Mouse (Mus musculus) heart, embryonic 14.5 days (tissue): ENCODE measurements around the gene Cdc42bpg. TPM values are rescaled to one million over a fixed set of nuclear protein-coding genes. Genes with fewer than 3 reads are reported as not detected.

Experiments used
- ATAC-seq: fragments of 200-750 bp; cut with Nextera tagmentation; 2 replicates; pipeline ENCODE4 v1.8.0; 2017; ENCODE audit warnings: low read depth, moderate TSS enrichment; ENCODE audit not compliant: insufficient number of reproducible peaks, insufficient read depth, low FRiP score
- H3K27ac ChIP-seq, 2 experiments: fragments of 200-500 bp in 1 of 2; fragments of 300-500 bp in 1 of 2; sonication (generic) in 1 of 2; replicated peaks in 1 of 2; 2 replicates each; pipeline ENCODE4 v1.5.1; 2012 to 2014; ENCODE audit warnings: low read depth in 2 of 2, low read length in 2 of 2, control low read depth in 1 of 2, mild to moderate bottlenecking in 1 of 2, mixed read lengths in 1 of 2; ENCODE audit not compliant: control insufficient read depth in 1 of 2, insufficient read depth in 1 of 2
- H3K27me3 ChIP-seq: fragments of 300-500 bp; sonication (generic); 2 replicates; pipeline ENCODE4 v1.6.1; 2014; ENCODE audit warnings: mild to moderate bottlenecking, low read length, control low read depth; ENCODE audit not compliant: control insufficient read depth, insufficient read depth
- H3K36me3 ChIP-seq: fragments of 300-500 bp; sonication (generic); 2 replicates; pipeline ENCODE4 v1.6.1; 2014; ENCODE audit warnings: mild to moderate bottlenecking, control low read depth, low read length, mixed read lengths; ENCODE audit not compliant: control insufficient read depth, insufficient read depth
- H3K4me1 ChIP-seq, 2 experiments: fragments of 200-500 bp in 1 of 2; fragments of 300-500 bp in 1 of 2; sonication (generic) in 1 of 2; 2 replicates each; pipeline ENCODE4 v1.6.1; 2012 to 2014; ENCODE audit warnings: low read length in 2 of 2, control low read depth in 1 of 2, mixed read lengths in 1 of 2; ENCODE audit not compliant: control insufficient read depth in 2 of 2, insufficient read depth in 2 of 2
- H3K4me2 ChIP-seq: fragments of 300-500 bp; sonication (generic); 2 replicates; pipeline ENCODE4 v1.6.1; 2014; ENCODE audit warnings: mild to moderate bottlenecking, low read length
- H3K4me3 ChIP-seq, 2 experiments: fragments of 200-500 bp in 1 of 2; fragments of 300-500 bp in 1 of 2; sonication (generic) in 1 of 2; 2 replicates each; pipeline ENCODE4 v1.5.1; 2012 to 2014; ENCODE audit warnings: low read length in 2 of 2, mild to moderate bottlenecking in 2 of 2, control low read depth in 1 of 2, low read depth in 1 of 2, moderate library complexity in 1 of 2; ENCODE audit not compliant: control insufficient read depth in 1 of 2, insufficient read depth in 1 of 2
- H3K9ac ChIP-seq: fragments of 300-500 bp; sonication (generic); 2 replicates; pipeline ENCODE4 v1.6.1; 2014; ENCODE audit warnings: mild to moderate bottlenecking, low read length
- H3K9me3 ChIP-seq: fragments of 300-500 bp; sonication (generic); 2 replicates; pipeline ENCODE4 v1.6.1; 2016; ENCODE audit warnings: low read length, control low read depth; ENCODE audit not compliant: control insufficient read depth
- WGBS: fragments of 180-500 bp; shearing (Covaris S2); extraction: QIAGEN DNeasy Blood & Tissue Kit; methylation state at CpG from one replicate; pipeline ENCODE4 v1.1.7; 2014; 5-methylcytosine and 5-hydroxymethylcytosine counted together
- polyA plus RNA-seq: library from polyadenylated mRNA; unstranded; fragments of >200 nt; fragmentation: Nextera tagmentation; extraction: Ambion mirVana; gene quantifications from 2 replicates; pipeline ENCODE4 v1.2.1, GENCODE M21; 2014

Gene Cdc42bpg
- polyA plus RNA-seq, 1 experiment from 2014 or later, result 0.78 TPM

DNA sequence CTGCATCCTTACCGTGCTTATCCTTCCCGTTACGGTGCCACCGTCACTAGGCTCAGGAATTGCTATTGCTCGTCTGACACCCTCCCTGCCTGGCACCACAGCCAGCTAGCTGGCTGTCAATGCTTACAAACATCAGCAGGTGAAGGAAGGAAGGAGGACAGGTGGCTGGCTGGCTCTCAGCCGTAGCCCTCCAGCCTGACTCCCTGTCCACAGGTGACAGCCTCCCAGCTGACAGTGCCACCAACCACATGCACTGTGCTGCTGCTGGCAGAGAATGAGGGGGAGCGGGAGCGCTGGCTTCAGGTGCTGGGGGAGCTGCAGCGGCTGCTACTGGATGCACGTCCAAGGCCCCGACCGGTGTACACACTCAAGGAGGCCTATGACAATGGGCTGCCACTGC, 11.9 kb downstream of the Cdc42bpg start:
- no peaks in the 10 kb centered on the region for H3K9me3 ChIP-seq
- peaks cover 72% of the 10 kb centered on the region for H3K36me3 ChIP-seq
- H3K27me3 ChIP-seq, result no peaks in the 10 kb centered on the region
- H3K9ac ChIP-seq, result no peak overlapping the region
- peaks cover 10 to 14% of the 10 kb centered on the region in 2 experiments for H3K4me1 ChIP-seq
- H3K27ac ChIP-seq, result no peak overlapping the region
- H3K4me2 ChIP-seq, result no peak overlapping the region
- ATAC-seq, result no peak
- 86% methylated on average over 12 of the region's 12 CpGs for WGBS
- H3K4me3 ChIP-seq, result no peak overlapping the region

DNA sequence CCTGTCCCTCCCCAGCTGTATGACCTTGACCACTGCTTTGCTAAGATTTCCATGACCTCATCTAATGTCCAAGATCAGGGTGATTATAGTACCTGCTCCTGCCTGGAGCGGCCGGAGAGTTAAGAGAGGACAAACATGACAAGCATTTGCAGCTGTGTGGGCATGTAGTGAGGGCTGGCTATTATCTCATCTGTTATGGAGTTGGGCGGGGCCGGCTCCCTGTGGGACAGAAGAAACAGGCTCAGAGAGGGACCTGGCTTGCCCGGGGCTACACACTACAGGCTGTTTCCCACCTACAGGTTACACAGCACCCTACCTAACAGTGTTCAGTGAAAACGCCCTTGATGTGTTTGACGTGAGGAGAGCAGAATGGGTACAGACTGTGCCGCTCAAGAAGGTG, 15.1 kb downstream of the Cdc42bpg start:
- H3K9me3 ChIP-seq, result no peaks in the 10 kb centered on the region
- peak overlapping the region in 1 of 2 experiments; percentile 41; a peak in 1 of 4 replicates for H3K27ac ChIP-seq
- H3K4me3 ChIP-seq, result no peak overlapping the region
- 46% methylated on average over 8 of the region's 8 CpGs for WGBS
- H3K27me3 ChIP-seq, result no peaks in the 10 kb centered on the region
- peaks cover 10 to 14% of the 10 kb centered on the region in 2 experiments for H3K4me1 ChIP-seq
- no peak overlapping the region for H3K4me2 ChIP-seq
- no peak for ATAC-seq
- H3K36me3 ChIP-seq, result peaks cover 50% of the 10 kb centered on the region
- H3K9ac ChIP-seq, result peak overlapping the region; percentile 38; the same call in 1 of the 2 replicates

DNA sequence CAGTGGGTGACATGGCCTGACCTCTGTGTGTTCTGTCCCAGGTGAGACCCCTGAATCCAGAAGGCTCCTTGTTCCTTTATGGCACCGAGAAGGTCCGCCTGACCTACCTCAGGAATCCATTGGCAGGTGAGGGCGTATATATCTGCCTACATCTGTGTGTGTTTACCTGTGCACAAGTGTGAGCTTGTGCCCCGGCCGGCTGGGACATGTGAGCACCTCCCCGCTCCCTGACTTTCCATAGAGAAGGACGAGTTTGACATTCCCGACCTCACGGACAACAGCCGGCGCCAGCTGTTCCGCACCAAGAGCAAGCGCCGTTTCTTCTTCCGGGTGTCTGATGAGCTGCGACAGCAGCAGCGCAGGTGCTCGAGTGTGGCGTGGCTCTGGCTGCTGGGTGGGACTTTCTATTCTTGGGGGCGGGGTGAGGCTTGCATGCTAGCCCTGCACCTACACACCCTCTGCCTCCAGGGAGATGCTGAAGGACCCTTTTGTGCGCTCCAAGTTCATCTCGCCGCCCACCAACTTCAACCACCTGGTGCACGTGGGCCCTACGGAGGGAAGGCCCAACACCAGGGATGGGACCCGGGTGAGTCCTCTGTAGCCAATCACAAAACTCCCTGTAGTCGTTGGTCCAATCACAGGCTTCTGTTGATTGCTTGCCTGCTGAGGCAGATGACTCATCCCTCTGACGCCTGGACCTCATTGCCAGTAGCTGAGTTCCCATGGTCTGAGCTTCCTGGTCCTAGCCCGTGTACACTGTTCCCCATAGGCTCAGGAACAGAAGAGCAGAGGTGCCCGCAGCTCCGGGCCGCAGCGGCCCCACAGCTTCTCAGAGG, 15.7 kb downstream of the Cdc42bpg start:
- peaks cover 43% of the 10 kb centered on the region for H3K36me3 ChIP-seq
- ATAC-seq, result no peak
- H3K9ac ChIP-seq, result 0 out of 2 replicates have a peak overlapping the region, but pooled peaks have one; percentile 38
- no peaks in the 10 kb centered on the region for H3K9me3 ChIP-seq
- WGBS, result 70% methylated on average over 33 of the region's 33 CpGs
- H3K27ac ChIP-seq, result peak overlapping the region in 1 of 2 experiments; percentile 41; a peak in 1 of 4 replicates
- no peak overlapping the region for H3K4me2 ChIP-seq
- H3K4me1 ChIP-seq, result peaks cover 10 to 14% of the 10 kb centered on the region in 2 experiments
- H3K27me3 ChIP-seq, result no peaks in the 10 kb centered on the region
- no peak overlapping the region for H3K4me3 ChIP-seq

DNA sequence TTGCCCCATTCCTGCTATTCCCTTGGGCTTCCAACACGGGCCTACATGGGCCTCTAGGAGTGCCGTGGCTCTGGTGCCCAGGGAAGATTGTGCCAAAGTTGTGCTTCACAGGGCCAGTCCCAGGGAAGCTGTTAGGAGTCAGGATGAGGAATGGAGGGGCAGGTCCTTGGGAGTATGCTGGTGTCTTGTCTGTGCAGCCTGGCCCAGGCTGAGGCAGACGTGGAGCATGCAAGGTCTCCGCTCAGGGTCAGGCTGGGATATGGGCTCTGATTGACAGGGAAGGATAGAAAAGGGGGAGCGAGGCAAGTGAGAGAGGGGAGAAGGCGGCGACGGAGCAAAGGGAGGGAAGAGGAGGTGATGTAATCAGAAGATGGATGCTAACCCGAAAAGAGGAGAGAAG, 18.5 kb downstream of the Cdc42bpg start:
- Histone ChIP-seq H3K27ac (no peak overlapping the region), H3K9ac (no peak overlapping the region), H3K4me1 (peaks cover 10 to 14% of the 10 kb centered on the region in 2 experiments), H3K36me3 (peaks cover 16% of the 10 kb centered on the region), H3K4me2 (no peak overlapping the region), H3K4me3 (no peak overlapping the region), H3K27me3 (no peaks in the 10 kb centered on the region), H3K9me3 (no peaks in the 10 kb centered on the region)
- no peak for ATAC-seq
- WGBS, result 78% methylated on average over 9 of the region's 9 CpGs

DNA sequence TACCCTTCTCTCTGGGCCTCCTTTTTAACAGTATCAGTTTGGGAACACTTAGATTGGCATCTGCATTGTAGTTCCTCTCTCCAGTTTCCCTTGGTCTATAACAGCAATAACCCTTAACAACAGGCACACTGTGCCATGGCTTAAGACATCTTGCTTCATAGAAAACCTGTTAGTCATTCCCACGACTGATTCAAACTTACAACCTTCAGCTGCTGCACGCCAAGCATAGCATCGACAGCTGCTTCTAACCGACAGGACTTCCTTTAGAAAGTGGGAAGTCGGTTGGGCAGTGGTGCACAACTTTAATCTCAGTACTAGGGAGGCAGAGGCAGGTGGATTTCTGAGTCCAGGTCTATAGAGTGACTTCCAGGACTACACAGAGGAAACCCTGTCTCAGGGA, 24.9 kb downstream of the Cdc42bpg start:
- H3K9me3 ChIP-seq, result no peaks in the 10 kb centered on the region
- H3K9ac ChIP-seq, result peak overlapping the region; percentile 67
- WGBS, result 46% methylated on average over 5 of the region's 5 CpGs

DNA sequence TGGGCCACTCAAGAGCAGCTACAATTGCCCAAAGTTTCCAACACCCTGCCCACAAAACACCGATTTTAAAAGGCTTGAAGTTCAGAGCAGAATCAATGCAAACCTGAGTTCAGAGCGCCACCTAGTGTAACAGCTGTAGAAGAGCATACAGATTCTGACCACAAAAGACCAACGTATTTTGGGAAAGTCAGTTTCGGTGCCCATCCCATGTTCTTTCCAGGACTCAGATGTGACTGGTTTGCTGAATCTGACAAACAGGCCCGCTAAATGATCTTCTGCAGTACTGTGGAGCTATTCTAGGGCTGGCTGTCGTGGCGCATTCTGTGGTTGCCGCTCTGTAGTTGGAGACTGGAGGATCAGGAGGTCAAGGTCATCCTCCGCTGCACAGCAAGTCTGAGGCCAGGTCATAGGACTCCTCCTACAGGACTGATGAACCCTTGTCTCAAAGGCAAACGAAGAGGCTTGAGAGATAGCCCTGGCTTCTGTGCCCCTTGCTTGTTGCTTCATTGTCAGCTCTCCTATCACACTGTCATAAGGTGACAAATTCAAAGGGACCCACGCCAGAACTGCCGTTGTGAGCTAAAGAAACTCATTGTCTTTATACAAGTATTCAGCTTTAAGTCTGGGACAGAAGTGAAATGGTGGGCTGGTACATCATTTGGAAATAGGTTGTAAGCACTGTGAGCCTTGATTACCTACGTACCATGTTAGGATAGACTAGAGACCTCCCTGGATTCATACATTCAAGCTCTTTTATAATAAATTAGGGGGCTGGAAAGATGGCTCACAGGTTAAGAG, 25.7 kb downstream of the Cdc42bpg start:
- peak overlapping the region in 1 of 2 experiments; percentile 22; a peak in 2 of 4 replicates for H3K4me3 ChIP-seq

More for the DNA sequence above, 24.9 kb downstream of the Cdc42bpg start:
- Histone ChIP-seq H3K4me1 (peaks cover 11 to 14% of the 10 kb centered on the region in 2 experiments), H3K4me2 (peak overlapping the region; percentile 56), H3K36me3 (no peaks in the 10 kb centered on the region), H3K4me3 (peak overlapping the region in 1 of 2 experiments; percentile 22; a peak in 1 of 4 replicates), H3K27ac (no peak overlapping the region), H3K27me3 (no peaks in the 10 kb centered on the region)
- no peak for ATAC-seq

DNA sequence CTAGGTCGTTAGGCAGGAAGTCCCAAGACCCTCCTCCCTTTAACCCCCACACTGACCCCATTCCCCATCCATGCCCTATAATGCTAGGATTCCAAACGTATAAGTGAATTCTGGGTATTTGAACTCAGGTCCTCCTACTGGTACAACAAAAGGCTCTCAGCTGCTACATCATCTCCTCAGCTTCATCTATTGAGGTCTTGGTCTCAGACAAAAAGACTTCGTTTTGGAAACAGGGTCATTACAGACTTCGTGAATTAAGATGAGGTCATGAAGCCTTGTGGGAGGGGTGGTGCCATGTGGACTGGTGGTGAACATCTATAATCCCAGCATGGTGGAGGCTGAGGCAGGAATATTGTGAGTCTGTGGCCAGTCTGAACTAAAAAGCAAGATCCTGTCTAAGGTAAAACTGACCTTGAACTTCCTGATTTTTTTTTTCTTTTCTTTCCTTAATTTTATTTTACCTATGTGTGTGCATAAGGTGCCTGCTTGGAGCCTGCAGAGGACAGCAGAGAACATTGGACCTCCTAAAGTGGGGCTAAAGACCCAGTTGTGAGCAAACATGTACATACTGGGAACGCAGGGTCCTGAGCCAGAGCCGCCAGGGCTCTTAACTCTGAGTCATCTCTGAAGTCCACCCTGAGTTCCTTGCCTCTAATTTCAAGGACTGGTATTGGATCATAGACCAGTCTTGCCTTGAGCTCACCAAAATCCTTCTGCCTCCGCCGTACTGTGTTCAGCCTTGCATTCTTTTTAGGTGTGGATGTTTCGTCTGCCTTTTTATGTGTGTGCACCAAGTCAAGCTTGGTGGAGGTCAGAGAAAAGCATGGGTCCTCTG, 27.7 kb downstream of the Cdc42bpg start:
- Histone ChIP-seq H3K27me3 (no peaks in the 10 kb centered on the region), H3K4me3 (peak overlapping the region; percentile 25 to 93), H3K4me1 (peaks cover 18 to 21% of the 10 kb centered on the region in 2 experiments), H3K36me3 (peaks cover 24% of the 10 kb centered on the region), H3K4me2 (peak overlapping the region; percentile 94), H3K27ac (peak overlapping the region; percentile 79 to 92), H3K9ac (peak overlapping the region; percentile 59; the same call in 1 of the 2 replicates), H3K9me3 (no peaks in the 10 kb centered on the region)
- WGBS, result 69% methylated on average over 9 of the region's 9 CpGs
- ATAC-seq, result 0 out of 2 replicates have a peak, but pooled peaks have one; percentile 1

More for the DNA sequence above, 25.7 kb downstream of the Cdc42bpg start:
- H3K9me3 ChIP-seq, result no peaks in the 10 kb centered on the region
- H3K27me3 ChIP-seq, result no peaks in the 10 kb centered on the region
- H3K27ac ChIP-seq, result no peak overlapping the region
- ATAC-seq, result no peak
- H3K36me3 ChIP-seq, result peaks cover 3% of the 10 kb centered on the region
- H3K4me2 ChIP-seq, result peak overlapping the region; percentile 56
- 20% methylated on average over 13 of the region's 13 CpGs for WGBS
- H3K9ac ChIP-seq, result peak overlapping the region; percentile 67
- H3K4me1 ChIP-seq, result peaks cover 18 to 21% of the 10 kb centered on the region in 2 experiments
